Mouse (Mus musculus) heart, adult 2 months (tissue): ENCODE results near the gene Pacs1.
"Not testable (repeated sequence)": the region's sequence is repeated elsewhere in the genome, so short reads cannot be mapped to it uniquely, and the experiment has no call there.

Experiments
- CTCF ChIP-seq: fragments of 200-600 bp; IDR thresholded peaks from 2 replicates; pipeline ENCODE4 v1.8.1; 2022; ENCODE audit warnings: antibody characterized with exemption, mild to moderate bottlenecking, moderate library complexity
- EP300 ChIP-seq: fragments of 200-500 bp; IDR thresholded peaks from 2 replicates; pipeline ENCODE4 v1.6.1; 2011; ENCODE audit warnings: low read depth, low read length, control low read depth; ENCODE audit not compliant: insufficient read depth
- POLR2A ChIP-seq: fragments of 200-500 bp; IDR thresholded peaks from 2 replicates; pipeline ENCODE4 v1.6.1; 2011; ENCODE audit warnings: mild to moderate bottlenecking, low read depth, low read length, control low read depth; ENCODE audit not compliant: insufficient read depth

GRCm38 (mm10) chr19:5086533-5086932 is 186.4 kb downstream of the Pacs1 start:
- TF ChIP-seq EP300, POLR2A: not testable (repeated sequence)
- TF ChIP-seq CTCF = peak; percentile 34
